Mouse (Mus musculus) intestine, embryonic 15.5 days (tissue): Measurements from ENCODE around the gene Akr1c12. TPM values are rescaled to one million over a fixed set of nuclear protein-coding genes. Genes with fewer than 3 reads are reported as not detected.
"Not testable (repeated sequence)": the region's sequence is repeated elsewhere in the genome, so short reads cannot be mapped to it uniquely, and the experiment has no call there.

Experiments
- ATAC-seq: fragments of 200-750 bp; cut with Nextera tagmentation; 2 replicates; pipeline ENCODE4 v1.8.0; 2017; ENCODE audit warnings: moderate TSS enrichment, moderate library complexity
- H3K27ac ChIP-seq: fragments of 300-500 bp; sonication (generic); 2 replicates; pipeline ENCODE4 v1.5.1; 2015; ENCODE audit warnings: mild to moderate bottlenecking, inconsistent platforms
- H3K27me3 ChIP-seq: fragments of 300-500 bp; sonication (generic); replicated peaks from 2 replicates; pipeline ENCODE4 v1.6.1; 2015; ENCODE audit warnings: inconsistent platforms
- H3K36me3 ChIP-seq: fragments of 300-500 bp; sonication (generic); 2 replicates; pipeline ENCODE4 v1.6.1; 2015; ENCODE audit warnings: inconsistent platforms
- H3K4me1 ChIP-seq: fragments of 300-500 bp; sonication (generic); replicated peaks from 2 replicates; pipeline ENCODE4 v1.6.1; 2015; ENCODE audit warnings: inconsistent platforms
- H3K4me2 ChIP-seq: fragments of 300-500 bp; sonication (generic); replicated peaks from 2 replicates; pipeline ENCODE4 v1.6.1; 2015; ENCODE audit warnings: mild to moderate bottlenecking, inconsistent platforms
- H3K4me3 ChIP-seq: fragments of 300-500 bp; sonication (generic); replicated peaks from 2 replicates; pipeline ENCODE4 v1.5.1; 2015; ENCODE audit warnings: inconsistent platforms
- H3K9ac ChIP-seq: fragments of 300-500 bp; sonication (generic); 2 replicates; pipeline ENCODE4 v1.6.1; 2015; ENCODE audit warnings: inconsistent platforms
- H3K9me3 ChIP-seq: fragments of 300-500 bp; sonication (generic); 2 replicates; pipeline ENCODE4 v1.6.1; 2016; ENCODE audit warnings: inconsistent platforms
- WGBS: fragments of 180-500 bp; shearing (Covaris S2); methylation state at CpG from one replicate; pipeline ENCODE4 v1.1.7; 2015; 5-methylcytosine and 5-hydroxymethylcytosine counted together
- polyA plus RNA-seq: library from polyadenylated mRNA; unstranded; fragments of >200 nt; fragmentation: Nextera tagmentation; extraction: Ambion mirVana; gene quantifications from 2 replicates; pipeline ENCODE4 v1.2.1, GENCODE M21; 2015

Gene Akr1c12
- polyA plus RNA-seq, 1 experiment from 2014 or later, result 99.7 TPM

GRCm38 (mm10) chr13:4256894-4257293, 22.3 kb downstream of the Akr1c12 start:
- not testable (repeated sequence) for H3K4me1 ChIP-seq, ATAC-seq, H3K4me3 ChIP-seq

GRCm38 (mm10) chr13:4249347-4249746, 29.9 kb downstream of the Akr1c12 start:
- Histone ChIP-seq H3K9ac (no peak overlapping the region), H3K27ac (no peak overlapping the region), H3K9me3 (no peaks in the 10 kb centered on the region), H3K36me3 (no peaks in the 10 kb centered on the region), H3K27me3 (no peaks in the 10 kb centered on the region), H3K4me2 (no peak overlapping the region), H3K4me3 (no peak overlapping the region), H3K4me1 (no peaks in the 10 kb centered on the region)
- no peak for ATAC-seq
- WGBS, result 64% methylated on average over 3 of the region's 3 CpGs

More at GRCm38 (mm10) chr13:4256894-4257293, 22.3 kb downstream of the Akr1c12 start:
- H3K9ac ChIP-seq, H3K27me3 ChIP-seq, H3K36me3 ChIP-seq, H3K27ac ChIP-seq, H3K9me3 ChIP-seq, H3K4me2 ChIP-seq: not testable (repeated sequence)

GRCm38 (mm10) chr13:4244861-4245559, 34.2 kb downstream of the Akr1c12 start:
- Histone ChIP-seq H3K9ac (no peak overlapping the region), H3K36me3 (no peaks in the 10 kb centered on the region), H3K4me1 (no peaks in the 10 kb centered on the region), H3K9me3 (no peaks in the 10 kb centered on the region), H3K27ac (no peak overlapping the region), H3K4me3 (peak overlapping the region; percentile 25), H3K4me2 (peak overlapping the region; percentile 57), H3K27me3 (no peaks in the 10 kb centered on the region)
- 3% methylated on average over 13 of the region's 13 CpGs for WGBS
- peak; percentile 96 for ATAC-seq

- Histone ChIP-seq H3K4me2 (peak overlapping the region; percentile 31), H3K9ac (no peak overlapping the region), H3K27ac (peak overlapping the region; percentile 61; the same call in 1 of the 2 replicates), H3K36me3 (no peaks in the 10 kb centered on the region), H3K4me1 (no peaks in the 10 kb centered on the region), H3K27me3 (no peaks in the 10 kb centered on the region), H3K9me3 (no peaks in the 10 kb centered on the region), H3K4me3 (peak overlapping the region; percentile 29)
- WGBS, result 50% methylated on average over 3 of the region's 3 CpGs
- ATAC-seq, result peak; percentile 96
Measured at GRCm38 (mm10) chr13:4233536-4234172, 45.6 kb downstream of the Akr1c12 start.

- no peak overlapping the region for H3K4me3 ChIP-seq
- peak; percentile 57 for ATAC-seq
- no peaks in the 10 kb centered on the region for H3K36me3 ChIP-seq
- H3K9me3 ChIP-seq, result no peaks in the 10 kb centered on the region
- no peak overlapping the region for H3K4me2 ChIP-seq
- peak overlapping the region; percentile 34; the same call in 1 of the 2 replicates for H3K27ac ChIP-seq
- no peaks in the 10 kb centered on the region for H3K4me1 ChIP-seq
- H3K27me3 ChIP-seq, result no peaks in the 10 kb centered on the region
- WGBS, result 62% methylated on average over 1 of the region's 1 CpGs
- no peak overlapping the region for H3K9ac ChIP-seq
Measured at GRCm38 (mm10) chr13:4233135-4233534, 46.1 kb downstream of the Akr1c12 start.

GRCm38 (mm10) chr13:4230841-4231623, 48.2 kb downstream of the Akr1c12 start:
- no peaks in the 10 kb centered on the region for H3K9me3 ChIP-seq
- no peak overlapping the region for H3K4me3 ChIP-seq
- WGBS, result 60% methylated on average over 8 of the region's 8 CpGs
- no peaks in the 10 kb centered on the region for H3K36me3 ChIP-seq
- H3K9ac ChIP-seq, result no peak overlapping the region
- H3K4me2 ChIP-seq, result no peak overlapping the region
- H3K4me1 ChIP-seq, result no peaks in the 10 kb centered on the region
- no peak overlapping the region for H3K27ac ChIP-seq
- H3K27me3 ChIP-seq, result no peaks in the 10 kb centered on the region
- ATAC-seq, result peak; percentile 58

GRCm38 (mm10) chr13:4228441-4228840, 50.8 kb downstream of the Akr1c12 start, which contains the start of gene Akr1c19:
Gene Akr1c19, plus strand, starts transcription at chr13:4228700.
- H3K36me3 ChIP-seq, result no peaks in the 10 kb centered on the region
- H3K4me3 ChIP-seq, result no peak within 1 kb of the TSS
- no peak within 1 kb of the TSS for H3K27ac ChIP-seq
- H3K9me3 ChIP-seq, result no peaks in the 10 kb centered on the region
- no peak within 1 kb of the TSS for H3K9ac ChIP-seq
- H3K27me3 ChIP-seq, result no peaks in the 10 kb centered on the region
- WGBS, result 69% methylated on average over 1 of the region's 1 CpGs
- no peaks in the 10 kb centered on the region for H3K4me1 ChIP-seq
- ATAC-seq, result no peak
- no peak within 1 kb of the TSS for H3K4me2 ChIP-seq

Other genes starting within 250 kb of the Akr1c12 start
- 3.9 and 4.3 TPM in 2 replicates for gene Akr1c14, start 230.4 kb downstream of the Akr1c12 start, polyA plus RNA-seq
- gene Akr1c18, start 128.8 kb downstream of the Akr1c12 start, polyA plus RNA-seq, result 0.28 and 0.46 TPM in 2 replicates
- 286 and 313 TPM in 2 replicates for gene Akr1c13, start 88.3 kb downstream of the Akr1c12 start, polyA plus RNA-seq
- 409 and 428 TPM in 2 replicates for gene Akr1c19, start 50.7 kb downstream of the Akr1c12 start, polyA plus RNA-seq
- 0.34 TPM in 1 of 2 replicates, not detected in the other for gene Akr1c6, start 154.9 kb upstream of the Akr1c12 start, polyA plus RNA-seq
- gene Akr1c20, start 243.9 kb upstream of the Akr1c12 start, polyA plus RNA-seq, result not detected in 2 replicates